Mouse (Mus musculus) bone marrow, adult 2 months (tissue): ENCODE data around the gene Rabgap1l. TPM values are rescaled to one million over a fixed set of nuclear protein-coding genes. Genes with fewer than 3 reads are reported as not detected.
A peak's percentile ranks its signal among the peaks of the same experiment; 100 is the strongest.

Source experiments
- H3K27ac ChIP-seq: fragments of 200-500 bp; 2 replicates; pipeline ENCODE4 v1.5.1; 2012; ENCODE audit warnings: low read depth, mild to moderate bottlenecking, control low read depth, inconsistent platforms, low read length; ENCODE audit not compliant: control insufficient read depth, poor library complexity, insufficient read depth
- H3K4me1 ChIP-seq: fragments of 200-500 bp; 2 replicates; pipeline ENCODE4 v1.6.1; 2011; ENCODE audit warnings: low read length; ENCODE audit not compliant: control insufficient read depth, insufficient read depth
- H3K4me3 ChIP-seq: fragments of 200-500 bp; replicated peaks from 2 replicates; pipeline ENCODE3; 2011; ENCODE audit warnings: mild to moderate bottlenecking, low read depth, low read length, control low read depth; ENCODE audit not compliant: control insufficient read depth
- CTCF ChIP-seq: fragments of 200-500 bp; IDR thresholded peaks from 2 replicates; pipeline ENCODE4 v1.5.1; 2011; ENCODE audit warnings: low read length, control low read depth; ENCODE audit not compliant: control insufficient read depth, insufficient read depth
- POLR2A ChIP-seq: fragments of 200-500 bp; IDR thresholded peaks from 2 replicates; pipeline ENCODE4 v1.6.1; 2011; ENCODE audit warnings: low read depth, mild to moderate bottlenecking, control low read depth, low read length, borderline replicate concordance; ENCODE audit not compliant: control insufficient read depth
- WGBS: fragments of 180-500 bp; shearing (Covaris S2); methylation state at CpG from one replicate; pipeline ENCODE4 v1.1.7; 2018; 5-methylcytosine and 5-hydroxymethylcytosine counted together
- polyA plus RNA-seq: library from polyadenylated mRNA; stranded (reverse); fragments of >200 nt; gene quantifications from 2 replicates; pipeline ENCODE4 v1.2.4, GENCODE M21; 2011; ENCODE audit warnings: low replicate concordance; ENCODE audit not compliant: missing spikeins, insufficient read depth, insufficient read length

Gene Rabgap1l
- polyA plus RNA-seq, 1 experiment, result 73.4 TPM

DNA sequence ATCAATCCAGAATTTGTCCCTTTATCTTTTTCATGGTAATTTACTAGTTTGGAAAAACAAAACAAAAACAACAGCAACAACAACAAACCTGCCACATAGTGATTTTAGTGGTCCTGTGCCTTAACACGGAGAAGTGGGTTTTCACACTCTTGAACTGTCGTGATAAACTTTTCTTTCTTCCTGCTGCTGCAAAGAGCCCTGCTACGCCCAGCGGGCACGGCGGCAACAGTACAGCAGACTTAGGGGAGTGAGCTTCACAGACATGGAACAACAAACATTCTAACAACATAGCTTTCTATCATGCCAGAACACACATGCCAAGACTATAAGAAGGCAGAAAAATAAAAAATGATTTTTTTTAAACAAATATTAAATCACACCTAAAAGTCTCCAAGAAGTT, 486.7 kb downstream of the Rabgap1l start:
- Histone ChIP-seq H3K4me3 (peak overlapping the region; percentile 48), H3K4me1 (peaks cover 8% of the 10 kb centered on the region), H3K27ac (no peak overlapping the region)
- TF ChIP-seq CTCF, result no peak
- no peak for TF ChIP-seq POLR2A
- WGBS, result 3% methylated on average over 6 of the region's 6 CpGs

DNA sequence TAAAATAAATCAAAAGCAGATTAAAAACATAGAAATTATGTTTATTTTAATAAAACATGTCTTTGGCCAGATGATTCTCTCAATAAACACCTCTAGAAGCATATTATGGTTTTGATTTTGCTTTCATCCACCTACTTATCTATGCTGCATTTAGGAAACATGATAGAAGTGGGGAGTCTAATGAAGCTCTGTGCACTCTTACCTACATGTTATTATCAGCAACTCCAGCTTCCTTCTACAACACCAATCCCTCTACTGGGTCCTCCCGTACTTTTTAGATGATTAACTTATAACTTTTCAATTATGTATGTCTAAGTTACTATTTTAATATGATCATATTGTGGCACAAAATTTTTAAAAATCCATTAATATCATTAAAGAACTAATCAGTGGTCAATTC, 487.2 kb downstream of the Rabgap1l start:
- WGBS, result 10% methylated on average over 1 of the region's 1 CpGs
- Histone ChIP-seq H3K4me1 (peaks cover 8% of the 10 kb centered on the region), H3K27ac (no peak overlapping the region), H3K4me3 (no peak overlapping the region)
- TF ChIP-seq CTCF (no peak), POLR2A (no peak)

DNA sequence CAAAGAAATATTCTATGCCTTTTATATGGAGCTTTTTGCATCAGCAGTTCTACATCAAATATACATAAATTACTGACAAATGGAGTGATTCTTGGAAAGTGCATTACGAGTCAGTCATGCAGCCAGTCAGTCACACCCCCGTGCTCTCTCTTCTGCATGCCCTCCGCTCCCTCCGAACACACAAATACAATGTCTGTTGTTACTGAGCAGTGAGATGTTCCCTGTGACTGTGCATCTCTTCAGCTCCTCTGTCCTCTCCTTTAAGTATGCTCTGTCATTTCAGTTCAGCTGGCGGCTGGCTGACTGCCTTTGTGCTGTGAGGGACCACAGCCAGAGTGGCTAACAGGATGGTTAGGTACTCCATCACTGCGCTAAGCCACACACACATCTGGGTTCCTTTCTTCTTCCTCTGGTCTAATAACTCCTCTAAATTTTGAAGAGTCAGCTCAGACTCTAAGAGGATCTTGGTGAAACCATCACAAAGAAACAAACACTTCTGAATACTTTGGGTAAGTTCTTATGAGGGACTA, 488.0 kb downstream of the Rabgap1l start:
- Histone ChIP-seq H3K4me3 (no peak overlapping the region), H3K27ac (no peak overlapping the region), H3K4me1 (peaks cover 9% of the 10 kb centered on the region)
- WGBS, result 39% methylated on average over 6 of the region's 6 CpGs
- TF ChIP-seq POLR2A, result no peak
- no peak for TF ChIP-seq CTCF

GRCm38 (mm10) chr1:160302268-160302667, 490.7 kb downstream of the Rabgap1l start:
- TF ChIP-seq CTCF (no peak), POLR2A (no peak)
- Histone ChIP-seq H3K4me3 (no peak overlapping the region), H3K4me1 (peaks cover 9% of the 10 kb centered on the region), H3K27ac (no peak overlapping the region)
- WGBS, result 7% methylated on average over 1 of the region's 1 CpGs

GRCm38 (mm10) chr1:160301156-160301555, 491.9 kb downstream of the Rabgap1l start:
- no peak for TF ChIP-seq POLR2A
- TF ChIP-seq CTCF, result no peak
- 6% methylated on average over 6 of the region's 6 CpGs for WGBS
- Histone ChIP-seq H3K27ac (no peak overlapping the region), H3K4me1 (peaks cover 5% of the 10 kb centered on the region; the same call in 1 of the 2 replicates), H3K4me3 (no peak overlapping the region)

DNA sequence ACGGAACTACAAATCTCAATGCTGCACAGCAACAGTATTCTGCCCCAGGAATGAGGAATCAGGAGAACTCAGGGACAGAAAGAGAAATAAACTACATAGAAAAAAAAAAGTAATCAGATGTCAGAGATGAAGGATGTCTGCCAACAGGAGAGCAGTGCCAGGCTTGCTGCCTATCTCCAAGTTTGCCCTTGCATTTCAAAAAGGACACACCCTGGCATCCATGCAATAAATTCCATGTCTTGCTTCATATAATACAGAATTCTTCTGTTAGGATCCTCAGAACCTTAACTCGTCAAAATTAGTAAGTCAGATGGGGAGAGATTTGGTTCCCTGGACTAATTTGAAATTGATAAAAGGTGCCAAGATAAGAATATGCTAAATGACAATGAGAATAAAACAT, 492.3 kb downstream of the Rabgap1l start:
- Histone ChIP-seq H3K4me3 (no peak overlapping the region), H3K27ac (no peak overlapping the region), H3K4me1 (peaks cover 5% of the 10 kb centered on the region; the same call in 1 of the 2 replicates)
- 20% methylated on average over 2 of the region's 2 CpGs for WGBS
- TF ChIP-seq POLR2A (no peak), CTCF (no peak)

- no peak for TF ChIP-seq CTCF
- TF ChIP-seq POLR2A, result no peak
- Histone ChIP-seq H3K4me1 (peaks cover 4% of the 10 kb centered on the region; the same call in 1 of the 2 replicates), H3K27ac (no peak overlapping the region)
These were observed 493.0 kb downstream of the Rabgap1l start for GRCm38 (mm10) chr1:160299979-160300378.

DNA sequence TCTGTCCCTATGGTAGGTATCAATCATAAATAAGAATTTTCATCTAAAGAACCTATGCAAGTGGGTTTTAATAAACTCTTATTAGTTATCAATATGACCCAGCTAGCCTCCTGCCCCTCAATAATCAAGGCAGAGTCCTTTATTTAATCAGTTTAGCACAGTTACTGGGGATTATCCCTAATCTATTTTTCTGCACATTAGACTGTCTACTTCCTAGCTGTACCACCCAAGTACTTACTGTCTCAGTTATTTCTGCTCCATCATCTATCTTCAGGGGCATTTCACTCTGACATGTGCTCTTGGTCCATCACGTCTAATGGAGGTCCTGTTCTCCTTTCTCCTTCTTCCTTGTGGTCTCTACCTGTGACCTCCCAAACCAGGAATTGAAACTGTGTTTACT, 494.1 kb downstream of the Rabgap1l start:
- no peak overlapping the region for H3K27ac ChIP-seq
- WGBS, result 42% methylated on average over 1 of the region's 1 CpGs

More at GRCm38 (mm10) chr1:160299979-160300378, 493.0 kb downstream of the Rabgap1l start:
- H3K4me3 ChIP-seq, result no peak overlapping the region
- 11% methylated on average over 4 of the region's 4 CpGs for WGBS

DNA sequence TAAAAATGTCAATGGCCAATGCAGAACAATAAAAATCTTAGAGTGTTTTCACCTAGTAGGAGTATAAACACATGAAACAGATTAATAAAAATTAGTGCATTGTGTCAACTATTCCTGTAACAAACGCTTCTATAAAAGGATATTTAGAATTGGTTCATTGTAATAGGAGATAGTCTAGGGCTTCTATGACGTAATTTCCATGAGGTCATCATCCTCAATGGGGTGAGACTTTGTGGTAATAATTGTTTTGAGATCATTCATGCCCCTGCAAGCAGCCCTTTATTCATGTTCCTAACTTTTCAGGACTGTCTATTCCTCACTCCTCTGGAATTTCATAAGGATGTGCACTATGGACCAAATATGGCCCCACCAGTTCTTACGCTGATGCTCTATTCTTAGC, 495.3 kb downstream of the Rabgap1l start:
- Histone ChIP-seq H3K4me3 (no peak overlapping the region), H3K4me1 (peaks cover 3% of the 10 kb centered on the region; the same call in 1 of the 2 replicates), H3K27ac (no peak overlapping the region)
- WGBS, result 70% methylated on average over 3 of the region's 3 CpGs
- TF ChIP-seq POLR2A, result no peak
- no peak for TF ChIP-seq CTCF

More for the DNA sequence above, 494.1 kb downstream of the Rabgap1l start:
- H3K4me1 ChIP-seq, result peaks cover 3% of the 10 kb centered on the region; the same call in 1 of the 2 replicates
- no peak overlapping the region for H3K4me3 ChIP-seq
- no peak for TF ChIP-seq CTCF
